Mouse (Mus musculus) inflammation-experienced regulatory T-cells, adult 6 months (primary cell): Measurements from ENCODE around the gene Trim12c. TPM values are rescaled to one million over a fixed set of nuclear protein-coding genes. Genes with fewer than 3 reads are reported as not detected.
"Not testable (repeated sequence)": the region's sequence is repeated elsewhere in the genome, so short reads cannot be mapped to it uniquely, and the experiment has no call there.

Experiments used
- ATAC-seq: one replicate; pipeline ENCODE4 v1.8.0; 2017
- polyA plus RNA-seq, 3 experiments: library from polyadenylated mRNA; unstranded; fragments of 100-300 nt; shearing (Covaris generic); gene quantifications; one replicate each; pipeline ENCODE4 v1.2.1; 2017

The Trim12c gene
- polyA plus RNA-seq = 10 to 100 TPM; 14.6 to 21.1 (median 15.5) TPM

DNA sequence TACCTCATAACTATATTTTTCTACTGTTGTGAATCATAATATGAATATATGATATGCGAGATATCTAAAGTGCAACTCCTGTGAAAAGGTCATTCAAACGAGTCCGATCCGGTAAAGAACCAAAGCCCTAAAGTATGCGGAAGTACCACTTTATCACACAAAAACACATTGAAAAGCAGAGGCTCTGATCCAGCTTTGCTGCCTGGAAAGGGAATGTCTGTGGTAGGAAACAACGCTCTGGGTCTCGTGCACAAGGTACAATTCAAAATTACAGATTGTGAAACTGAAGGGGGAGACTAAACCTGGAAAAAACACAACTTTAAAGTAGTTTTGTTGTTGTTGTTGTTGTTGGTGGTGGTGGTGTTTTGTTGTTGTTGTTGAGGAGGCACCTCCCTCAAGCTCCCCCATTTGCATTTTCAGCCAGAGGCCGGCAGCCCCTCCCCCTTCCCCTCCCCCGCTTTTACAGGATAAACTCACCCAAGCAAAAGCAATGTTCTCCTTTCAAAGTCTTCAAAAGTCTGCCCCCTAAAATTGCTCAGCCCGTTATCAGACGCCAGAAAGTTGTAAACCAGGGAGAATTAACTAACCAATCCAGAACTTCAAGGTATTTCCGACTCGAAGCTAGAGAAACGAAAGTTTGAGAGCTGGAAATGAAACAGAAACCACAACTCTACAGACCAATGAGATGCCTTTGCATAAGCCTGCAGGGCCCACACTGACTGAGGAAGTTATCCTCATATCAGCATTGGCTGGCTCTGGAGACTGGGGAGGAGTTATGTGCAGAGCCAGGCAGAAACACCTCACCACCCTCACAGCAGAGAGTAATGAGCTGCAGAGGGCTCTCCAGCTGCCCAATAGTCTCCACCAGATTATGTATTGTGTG is at the start of gene Trim12c:
Gene Trim12c (minus strand): TSS at position 646 of the 883 bp plus-strand sequence.
- peak; percentile 100 for ATAC-seq

DNA sequence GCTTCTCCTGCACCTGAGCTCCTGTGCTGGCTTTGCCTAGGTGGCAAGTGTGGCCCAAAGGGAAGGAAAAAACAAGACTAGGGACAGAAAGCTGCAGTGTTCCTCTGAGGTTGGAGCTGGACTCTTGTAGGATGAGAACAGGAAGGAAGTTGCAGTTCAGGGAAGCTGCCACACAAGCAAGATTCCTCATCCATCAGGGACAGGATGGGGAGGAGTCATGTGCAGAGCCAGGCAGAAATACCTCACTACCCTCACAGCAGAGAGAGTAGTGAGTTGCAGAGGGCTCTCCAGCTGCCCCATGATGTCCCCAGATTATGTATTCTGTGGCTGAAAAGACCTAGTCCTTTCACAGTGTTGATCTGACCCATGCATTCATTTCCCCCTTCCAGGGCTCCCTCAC is 48.0 kb upstream of the Trim12c start:
- peak; percentile 30 for ATAC-seq

DNA sequence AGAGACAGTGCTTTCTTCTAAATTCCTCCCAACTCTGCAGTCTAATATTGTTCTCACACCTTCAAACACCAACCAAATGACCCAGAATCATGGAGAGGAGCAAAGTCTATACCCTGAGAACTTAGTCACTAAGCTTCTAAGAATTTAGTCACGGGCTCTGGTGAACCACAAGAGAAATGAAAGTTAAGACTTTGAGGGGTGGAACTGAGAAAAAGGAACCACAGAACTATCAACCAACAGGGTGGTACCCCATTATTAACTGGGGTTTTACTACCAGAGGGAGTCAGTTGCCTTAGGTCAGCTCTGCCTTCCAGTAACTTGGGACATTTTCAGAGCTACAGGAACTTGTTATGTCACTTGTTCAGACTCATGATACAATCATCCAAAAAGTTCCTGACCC is 47.5 kb upstream of the Trim12c start, which contains the start of gene Trim30c:
Gene Trim30c (minus strand): TSS at position 140 of the 400 bp plus-strand sequence.
- ATAC-seq = peak; percentile 69

DNA sequence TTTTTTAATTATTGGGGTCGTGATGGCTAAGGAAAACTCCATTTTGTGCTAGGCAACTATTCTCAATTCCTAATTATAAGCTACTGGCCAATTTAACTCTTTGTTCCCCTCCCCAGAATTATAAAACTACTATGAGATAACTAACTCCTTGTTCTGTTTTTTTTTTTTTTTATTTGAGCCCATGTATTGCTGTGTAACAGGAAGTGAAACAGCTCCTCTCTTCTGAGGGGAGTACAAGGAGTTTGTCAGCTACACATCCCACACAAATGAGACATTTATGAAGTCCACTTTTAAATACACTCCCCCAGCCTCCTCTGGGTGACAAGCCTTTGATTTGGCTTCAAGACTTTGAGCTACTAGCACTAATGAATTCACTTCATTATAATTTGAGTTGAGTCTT is 45.3 kb upstream of the Trim12c start:
- ATAC-seq = no peak

DNA sequence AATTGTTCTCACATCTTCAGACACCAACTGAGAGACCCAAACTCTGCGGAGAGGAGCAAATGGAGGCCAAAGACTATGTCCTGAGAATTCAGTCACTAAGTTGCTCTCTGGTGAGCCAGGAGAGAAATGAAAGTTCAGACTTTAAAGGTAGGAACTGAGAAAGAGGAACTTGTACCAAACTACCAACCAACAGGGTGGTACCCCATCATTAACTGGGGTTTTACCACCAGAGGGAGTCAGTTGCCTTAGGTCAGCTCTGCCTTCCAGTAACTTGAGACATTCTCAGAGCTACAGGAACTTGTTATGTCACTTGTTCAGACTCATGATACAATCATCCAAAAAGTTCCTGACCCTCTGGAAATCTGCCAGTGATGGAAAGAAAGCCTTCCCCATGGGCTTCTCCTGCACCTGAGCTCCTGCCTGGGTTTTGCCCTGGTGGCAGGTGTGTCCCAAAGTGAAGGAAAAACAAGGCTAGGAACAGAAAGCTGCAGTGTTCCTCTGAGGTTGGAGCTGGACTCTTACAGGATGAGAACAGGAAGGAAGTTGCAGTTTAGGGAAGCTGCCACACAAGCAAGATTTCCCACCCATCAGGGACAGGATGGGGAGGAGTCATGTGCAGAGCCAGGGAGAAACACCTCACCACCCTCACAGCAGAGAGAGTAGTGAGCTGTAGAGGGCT is 16.7 kb upstream of the Trim12c start, which contains the start of gene Trim30b:
Gene Trim30b (minus strand): TSS at position 149 of the 679 bp plus-strand sequence.
- peak; percentile 80 for ATAC-seq

DNA sequence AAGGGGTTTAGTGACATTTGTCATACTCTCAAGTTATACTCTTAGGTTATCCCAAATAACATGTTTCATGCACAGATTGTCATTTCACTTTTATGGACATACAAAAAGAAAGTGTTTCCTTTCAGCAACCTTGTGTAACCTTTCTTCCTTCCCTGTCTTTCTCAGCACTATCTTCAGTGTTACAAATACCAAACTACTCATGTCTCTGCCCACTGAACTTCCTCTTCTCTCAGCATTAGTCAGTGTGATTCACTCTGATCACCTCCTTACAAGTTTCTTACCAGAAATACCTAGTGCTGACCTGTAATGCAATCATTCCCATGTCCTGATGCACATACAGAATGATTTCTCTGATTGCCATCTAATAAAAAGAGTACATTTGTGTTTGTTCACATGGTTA is 13.2 kb upstream of the Trim12c start:
- no peak for ATAC-seq

DNA sequence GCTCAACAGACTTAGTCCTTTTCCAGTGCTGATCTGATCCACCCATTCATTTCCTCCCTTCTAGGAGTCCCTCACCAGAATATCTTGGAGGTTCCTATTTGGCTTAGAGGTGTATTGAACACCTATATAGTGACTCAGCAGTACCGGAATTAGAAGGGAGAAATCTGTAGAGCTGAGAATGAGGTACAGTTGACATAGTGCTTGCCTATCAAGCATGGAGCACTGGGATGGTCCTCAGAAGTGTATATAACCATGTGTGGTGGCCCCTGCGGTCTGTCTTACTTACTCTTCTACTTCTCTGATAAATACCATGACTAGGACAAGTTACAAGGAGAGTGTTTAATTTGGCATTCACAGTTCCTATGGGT is 422 bp upstream of the Trim12c start:
- peak; percentile 19 for ATAC-seq

DNA sequence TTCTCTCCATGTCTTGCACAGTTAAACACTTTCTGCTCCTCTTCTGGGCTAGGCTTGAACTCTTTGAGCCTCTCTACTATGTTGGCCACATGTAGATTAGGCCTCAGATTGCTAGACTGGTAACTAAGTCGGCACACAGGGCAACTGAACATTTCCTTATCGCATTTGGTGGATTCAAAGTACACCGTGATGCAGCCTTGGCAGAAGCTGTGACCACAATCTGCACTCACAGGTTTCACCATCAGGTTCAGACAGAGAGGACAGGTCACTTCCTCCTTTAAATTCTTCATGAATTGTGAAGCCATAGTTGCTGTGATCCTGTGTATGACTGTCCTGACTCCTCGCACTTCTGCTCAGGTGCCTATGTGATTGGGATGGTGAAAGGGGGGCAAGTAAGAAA is 5.1 kb downstream of the Trim12c start:
- not testable (repeated sequence) for ATAC-seq

DNA sequence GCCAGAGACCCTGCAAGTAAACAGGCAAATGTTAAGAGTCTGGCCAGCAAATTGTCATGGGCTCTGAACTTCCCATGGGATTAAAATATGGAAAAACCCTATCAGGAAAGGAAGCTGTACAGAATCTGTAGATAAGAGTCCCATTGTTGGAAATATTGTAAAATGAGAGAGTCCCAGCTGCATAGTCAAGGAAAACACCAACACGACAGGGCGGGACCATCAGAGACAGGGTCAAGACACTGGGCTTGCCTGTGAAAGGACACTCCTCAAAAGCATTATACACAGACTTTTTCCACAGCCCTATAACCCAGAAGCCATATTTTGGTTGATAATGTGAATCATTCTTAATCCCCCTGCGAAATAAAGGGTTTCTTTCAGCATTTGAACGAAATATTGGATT is 12.4 kb downstream of the Trim12c start:
- not testable (repeated sequence) for ATAC-seq

DNA sequence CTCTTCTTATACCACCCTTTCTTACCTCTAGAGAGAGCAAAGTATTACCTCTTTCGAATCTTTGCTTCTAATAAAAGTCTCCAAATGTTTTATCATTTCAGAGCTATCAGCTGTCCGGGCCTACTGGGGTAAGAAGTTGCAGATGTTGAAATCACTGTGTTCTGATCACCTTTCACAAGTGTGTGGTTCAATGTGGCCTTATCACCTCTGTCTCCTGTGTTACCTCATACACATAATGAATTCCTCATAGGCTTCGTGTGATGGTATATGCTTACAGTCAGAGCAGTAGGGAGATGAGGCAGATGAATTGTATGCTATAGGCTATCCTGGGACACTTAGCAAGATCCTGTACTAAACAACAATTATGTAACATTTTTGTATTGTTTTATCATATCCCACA is 17.6 kb downstream of the Trim12c start:
- not testable (repeated sequence) for ATAC-seq

DNA sequence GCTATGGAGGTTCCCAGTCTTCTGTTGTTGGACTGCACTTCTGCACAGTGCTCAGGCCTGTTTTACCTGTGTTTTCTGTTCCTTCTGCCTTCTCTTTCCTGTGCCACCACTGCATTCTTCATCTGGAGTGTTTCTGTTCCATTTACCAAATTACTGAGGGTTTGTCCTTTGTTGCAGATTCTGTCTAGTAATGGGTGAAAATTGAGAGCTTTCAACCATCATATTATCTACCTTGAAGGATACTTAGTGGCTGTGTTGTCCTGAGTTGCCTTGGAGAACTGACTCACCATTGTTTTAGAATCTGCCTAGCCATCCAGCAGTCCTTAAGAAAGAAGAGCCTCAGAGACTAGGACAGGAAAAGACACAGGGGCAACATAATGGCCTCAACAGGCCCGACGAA is 24.0 kb downstream of the Trim12c start, which contains the start of gene Trim34b:
Gene Trim34b (plus strand): TSS at position 301 of the 400 bp plus-strand sequence.
- ATAC-seq = not testable (repeated sequence)

DNA sequence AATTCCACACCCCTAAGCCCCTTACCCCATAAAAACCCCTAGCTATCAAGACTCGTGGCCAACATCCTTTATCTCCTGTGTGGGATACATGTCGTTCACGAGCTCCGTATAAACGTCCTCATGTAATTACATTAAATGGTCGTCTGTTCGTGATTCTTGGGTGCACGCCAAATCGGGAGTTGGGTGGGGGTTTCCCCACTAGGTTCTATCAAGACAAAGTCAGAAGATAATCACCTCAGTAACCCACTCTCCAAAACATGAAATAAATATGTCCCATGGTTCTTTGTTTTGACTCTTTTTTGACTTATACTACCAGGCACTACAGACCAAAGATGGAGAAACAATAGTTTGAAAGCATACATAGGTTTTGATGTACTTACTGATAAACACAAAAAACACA is 31.1 kb downstream of the Trim12c start:
- ATAC-seq = peak; percentile 50

DNA sequence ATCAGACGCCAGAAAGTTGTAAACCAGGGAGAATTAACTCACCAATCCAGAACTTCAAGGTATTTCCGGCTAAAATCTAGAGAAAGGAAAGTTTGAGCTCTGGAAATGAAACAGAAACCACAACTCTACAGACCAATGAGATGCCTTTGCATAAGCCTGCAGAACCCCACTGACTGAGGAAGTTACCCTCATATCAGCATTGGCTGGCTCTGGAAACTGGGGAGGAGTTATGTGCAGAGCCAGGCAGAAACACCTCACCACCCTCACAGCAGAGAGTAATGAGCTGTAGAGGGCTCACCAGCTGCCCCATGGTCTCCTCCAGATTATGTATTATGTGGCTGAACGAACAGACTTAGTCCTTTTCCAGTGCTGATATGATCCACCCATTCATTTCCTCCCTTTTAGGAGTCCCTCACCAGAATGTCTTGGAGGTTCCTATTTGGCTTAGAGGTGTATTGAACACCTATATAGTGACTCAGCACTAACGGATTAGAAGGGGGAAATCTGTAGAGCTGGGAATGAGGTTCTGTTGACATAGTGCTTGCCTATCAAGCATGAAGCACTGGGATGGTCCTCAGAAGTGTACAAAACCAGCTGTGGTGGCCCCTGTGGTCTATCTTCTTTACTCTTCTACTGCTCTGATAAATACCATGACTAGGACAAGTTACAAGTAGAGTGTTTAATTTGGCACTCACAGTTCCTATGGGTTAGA is 37.6 kb downstream of the Trim12c start, which contains the start of gene Trim12a:
Gene Trim12a (minus strand): TSS at position 98 of the 712 bp plus-strand sequence.
- ATAC-seq = peak; percentile 93

DNA sequence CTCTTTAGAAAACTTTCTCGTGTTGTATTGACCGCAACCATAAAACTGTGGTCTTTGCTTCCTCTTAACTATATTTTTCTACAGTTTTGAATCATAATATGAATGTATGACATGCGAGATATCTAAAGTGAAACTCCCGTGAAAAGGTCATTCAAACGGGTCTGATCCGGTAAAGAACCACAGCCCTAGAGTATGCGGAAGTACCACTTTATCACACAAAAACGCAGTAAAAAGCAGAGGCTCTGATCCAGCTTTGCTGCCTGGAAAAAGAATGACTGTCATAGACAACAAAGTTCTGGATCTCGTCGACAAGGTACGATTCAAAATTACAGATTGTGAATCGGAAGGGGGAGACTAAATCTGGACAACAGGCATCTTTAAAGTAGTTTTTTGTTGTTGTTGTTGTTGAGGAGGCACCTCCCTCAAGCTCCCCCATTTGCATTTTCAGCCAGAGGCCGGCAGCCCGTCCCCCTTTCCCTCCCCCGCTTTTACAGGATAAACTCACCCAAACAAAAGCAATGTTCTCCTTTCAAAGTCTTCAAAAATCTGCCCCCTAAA is 38.3 kb downstream of the Trim12c start:
- peak; percentile 59 for ATAC-seq

DNA sequence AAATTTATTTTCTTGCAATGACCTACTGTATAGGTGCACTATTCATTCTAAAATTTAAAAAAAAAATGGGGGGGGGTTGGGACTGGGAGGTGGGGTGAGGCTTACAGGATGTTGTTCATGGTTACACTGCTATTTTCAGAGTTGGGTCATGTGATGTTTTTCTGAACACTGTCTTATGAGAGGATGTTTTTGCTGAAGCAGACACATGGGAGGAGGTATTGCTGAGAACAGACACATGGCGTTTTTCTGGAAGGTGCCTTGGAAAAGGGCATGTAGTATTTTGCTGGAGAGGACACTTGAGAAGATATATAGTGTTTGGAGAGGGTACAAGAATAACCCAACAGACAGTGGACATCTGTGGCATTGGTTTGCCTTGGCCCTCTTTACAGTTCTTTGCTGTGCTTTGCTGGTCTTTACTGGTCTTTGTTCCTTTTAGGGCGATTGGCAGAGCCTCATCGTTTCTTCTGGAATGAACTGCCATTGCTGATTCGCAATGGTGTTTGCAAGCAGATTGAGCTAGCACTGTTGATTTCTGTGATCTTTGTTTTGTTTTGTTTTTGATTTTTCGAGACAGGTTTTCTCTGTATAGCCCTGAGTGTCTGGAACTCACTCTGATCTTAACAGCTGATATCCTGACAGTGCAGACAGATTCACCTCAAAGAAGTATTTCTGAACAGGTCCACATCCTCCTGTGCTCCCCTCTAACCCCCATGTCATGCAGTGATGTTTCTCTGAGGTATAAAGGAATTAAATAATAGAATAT is 61.3 kb downstream of the Trim12c start:
- peak; percentile 60 for ATAC-seq

DNA sequence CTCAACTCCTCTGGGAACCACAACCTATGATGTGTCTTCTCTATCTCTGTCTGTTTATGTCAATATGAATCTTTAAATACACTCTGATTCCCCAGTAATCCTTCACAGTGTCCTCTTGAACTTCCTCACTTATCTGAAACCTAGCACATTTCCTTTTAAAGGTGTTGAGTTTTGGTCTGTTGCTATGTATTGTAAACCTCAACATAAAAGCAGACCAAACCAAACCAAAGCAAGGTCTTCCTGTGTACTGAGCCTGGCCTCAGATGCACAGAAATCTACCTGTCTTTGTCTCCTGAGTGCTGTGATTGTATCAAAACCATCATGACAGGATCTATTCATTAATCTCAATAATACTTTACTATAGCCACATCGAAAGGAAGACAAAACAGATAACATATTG is 62.5 kb downstream of the Trim12c start:
- ATAC-seq = peak; percentile 27

Other genes with a start within 250 kb of the Trim12c start
- not detected for gene Olfr646, start 248.5 kb downstream of the Trim12c start, polyA plus RNA-seq
- not detected for gene Ubqln5, start 223.5 kb downstream of the Trim12c start, polyA plus RNA-seq
- not detected for gene Olfr643, start 216.0 kb downstream of the Trim12c start, polyA plus RNA-seq
- not detected for gene Ubqln3, start 210.1 kb downstream of the Trim12c start, polyA plus RNA-seq
- gene Ubqlnl, start 202.8 kb downstream of the Trim12c start, polyA plus RNA-seq = not detected
- not detected for gene Olfm5, start 188.5 kb downstream of the Trim12c start, polyA plus RNA-seq
- under 1 TPM; 0.20 to 0.50 (median 0.25) TPM for gene Olfr648, start 170.0 kb downstream of the Trim12c start, polyA plus RNA-seq
- gene Olfr649, start 157.4 kb downstream of the Trim12c start, polyA plus RNA-seq = not detected
- 1 to 10 TPM in 2 of 3 experiments, not detected in 1; 1.4 to 2.2 TPM for gene Trim6, start 134.6 kb downstream of the Trim12c start, polyA plus RNA-seq
- gene Trim34a, start 108.9 kb downstream of the Trim12c start, polyA plus RNA-seq = 10 to 100 TPM; 50.1 to 60.0 (median 60.0) TPM
- gene Trim5, start 65.3 kb downstream of the Trim12c start, polyA plus RNA-seq = 10 to 100 TPM; 24.5 to 43.4 (median 41.7) TPM
- gene Trim12a, start 37.9 kb downstream of the Trim12c start, polyA plus RNA-seq = 100 to 1,000 TPM; 110 to 206 (median 165) TPM
- 1 to 10 TPM in 2 of 3 experiments, under 1 TPM in 1; 0.57 to 2.0 (median 1.7) TPM for gene Trim34b, start 23.9 kb downstream of the Trim12c start, polyA plus RNA-seq
- gene Trim30b, start 16.5 kb upstream of the Trim12c start, polyA plus RNA-seq = 1 to 10 TPM in 1 of 3 experiments, under 1 TPM in 2; 0.35 to 1.1 (median 0.69) TPM
- gene Trim30c, start 47.5 kb upstream of the Trim12c start, polyA plus RNA-seq = under 1 TPM; 0.21 to 0.33 (median 0.32) TPM
- gene Trim30a, start 111.8 kb upstream of the Trim12c start, polyA plus RNA-seq = 10 to 100 TPM; 72.9 to 76.3 (median 75.4) TPM
- gene Trim30d, start 154.5 kb upstream of the Trim12c start, polyA plus RNA-seq = 10 to 100 TPM; 24.8 to 39.3 (median 34.8) TPM
- not detected for gene Olfr651, start 196.8 kb upstream of the Trim12c start, polyA plus RNA-seq
- under 1 TPM in 1 of 3 experiments, not detected in 2; 0.13 TPM for gene Olfr652, start 207.5 kb upstream of the Trim12c start, polyA plus RNA-seq
- not detected for gene Olfr653, start 224.0 kb upstream of the Trim12c start, polyA plus RNA-seq
- not detected for gene Olfr654, start 233.7 kb upstream of the Trim12c start, polyA plus RNA-seq
- gene Olfr655, start 248.4 kb upstream of the Trim12c start, polyA plus RNA-seq = not detected